Mouse (Mus musculus) cortical plate, adult 2 months (tissue): ENCODE results near the gene Nudt17.

Experiments used
- CTCF ChIP-seq: fragments of 200-500 bp; IDR thresholded peaks from 2 replicates; pipeline ENCODE4 v1.5.1; 2011; ENCODE audit warnings: mild to moderate bottlenecking, control low read depth, low read length; ENCODE audit not compliant: insufficient read depth; ENCODE audit errors: extremely low read depth
- POLR2A ChIP-seq: fragments of 200-500 bp; IDR thresholded peaks from 2 replicates; pipeline ENCODE4 v1.6.1; 2011; ENCODE audit warnings: mild to moderate bottlenecking, low read length, control low read depth; ENCODE audit not compliant: insufficient read depth; ENCODE audit errors: extremely low read depth

DNA sequence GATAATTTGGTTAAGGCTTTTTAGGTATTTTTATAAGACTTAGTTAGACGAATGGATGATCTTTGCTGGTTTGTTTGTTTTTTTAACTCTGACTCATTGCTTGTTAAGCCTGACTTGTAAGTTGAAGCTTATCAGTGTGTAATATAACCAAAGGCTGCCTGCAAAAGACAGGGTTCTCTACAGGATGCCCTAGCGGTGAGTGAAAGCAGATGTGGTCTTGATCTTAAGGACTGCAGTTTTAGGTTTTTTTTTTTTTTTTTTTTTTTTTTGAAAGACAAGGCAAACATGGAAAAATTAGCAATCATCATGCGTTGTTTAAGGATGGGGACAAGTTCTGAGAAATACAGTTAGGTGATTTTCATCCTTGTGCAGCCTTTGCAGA, 21.0 kb upstream of the Nudt17 start:
- TF ChIP-seq CTCF (no peak), POLR2A (no peak)
